Mouse (Mus musculus) granulocyte monocyte progenitor cell, adult 5-6 weeks (primary cell): ENCODE data around the gene Ceacam3. TPM values are rescaled to one million over a fixed set of nuclear protein-coding genes. Genes with fewer than 3 reads are reported as not detected.
"Not testable (repeated sequence)": the region's sequence is repeated elsewhere in the genome, so short reads cannot be mapped to it uniquely, and the experiment has no call there.

Experiments
- ATAC-seq: replicated peaks from 2 replicates; pipeline ENCODE4 v1.8.0; 2016; ENCODE audit warnings: mild to moderate bottlenecking, moderate TSS enrichment, inconsistent platforms; ENCODE audit not compliant: poor library complexity, severe bottlenecking
- total RNA-seq, 2 experiments: library from RNA; stranded (forward) in 1 of 2; stranded (reverse) in 1 of 2; fragments of 200-712, 200-1000 nt in 1 of 2; fragments of >200 nt in 1 of 2; fragmentation: Nextera tagmentation in 1 of 2; gene quantifications; 2 replicates each; pipeline ENCODE4 v1.2.3; 2014 to 2017

Ceacam3 gene
- total RNA-seq (2014; fragmentation: Nextera tagmentation) (not detected in 2 replicates), total RNA-seq (2017) (not detected in 2 replicates)

DNA sequence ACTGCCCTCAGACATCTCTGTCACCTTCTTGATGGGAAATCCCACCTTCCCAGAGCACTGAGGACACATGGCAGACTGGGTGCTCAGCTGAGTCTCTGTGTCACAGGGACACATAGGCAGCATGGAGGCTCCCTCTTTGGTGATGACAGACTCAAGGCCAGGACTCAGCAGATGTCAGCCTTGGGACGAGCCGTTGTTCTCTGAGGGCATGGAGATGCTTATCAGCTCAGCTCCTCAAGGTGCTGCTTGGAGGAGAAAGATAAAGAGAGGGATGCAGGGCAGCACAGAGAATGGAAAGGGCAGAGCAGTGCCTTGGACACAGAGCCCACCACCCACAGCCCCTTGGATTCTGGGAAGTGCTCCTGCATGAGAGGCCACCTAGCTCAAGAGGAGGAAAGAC is at the start of gene Ceacam3:
TSS of gene Ceacam3 (plus strand) at position 352 of the 400 bp plus-strand sequence.
- ATAC-seq: no peak

DNA sequence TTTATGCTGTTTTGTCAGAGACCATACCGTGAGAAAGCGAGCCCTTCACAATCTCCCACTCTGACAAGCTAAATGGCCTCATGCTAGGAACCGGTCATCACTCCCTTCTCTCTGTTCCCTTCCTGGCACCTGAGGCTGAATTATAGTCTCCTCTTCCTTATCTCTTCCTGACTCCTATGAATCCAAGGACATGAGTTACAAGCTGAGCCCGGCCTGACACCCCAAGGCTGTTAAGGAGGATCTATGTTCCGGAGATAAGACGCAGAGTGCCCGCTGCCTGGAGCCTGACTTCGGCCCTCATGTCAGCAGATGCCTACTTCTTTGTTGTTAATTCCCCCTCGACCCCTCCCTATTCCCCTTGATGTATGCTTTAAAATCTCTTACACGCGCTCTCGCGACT is 48.5 kb upstream of the Ceacam3 start:
- ATAC-seq: not testable (repeated sequence)

DNA sequence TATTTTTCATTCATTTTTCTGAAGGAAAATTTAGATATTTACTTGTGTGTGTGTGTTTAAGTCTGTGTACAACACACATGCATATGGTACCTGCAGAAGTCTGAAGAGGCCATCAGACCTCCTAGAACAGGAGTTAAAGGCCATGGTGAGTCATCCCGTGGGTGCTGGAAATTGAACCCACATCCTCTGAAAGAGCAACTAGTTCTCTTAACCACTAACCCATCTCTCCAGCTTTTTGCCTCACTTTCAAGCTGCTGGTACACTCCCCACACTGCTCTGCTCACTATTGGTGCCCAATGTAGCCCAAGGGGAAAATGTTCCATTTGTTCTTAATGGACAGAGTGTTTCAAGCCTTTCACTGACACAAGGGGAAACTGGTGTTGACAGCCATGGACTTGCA is 14.8 kb upstream of the Ceacam3 start:
- ATAC-seq: no peak

DNA sequence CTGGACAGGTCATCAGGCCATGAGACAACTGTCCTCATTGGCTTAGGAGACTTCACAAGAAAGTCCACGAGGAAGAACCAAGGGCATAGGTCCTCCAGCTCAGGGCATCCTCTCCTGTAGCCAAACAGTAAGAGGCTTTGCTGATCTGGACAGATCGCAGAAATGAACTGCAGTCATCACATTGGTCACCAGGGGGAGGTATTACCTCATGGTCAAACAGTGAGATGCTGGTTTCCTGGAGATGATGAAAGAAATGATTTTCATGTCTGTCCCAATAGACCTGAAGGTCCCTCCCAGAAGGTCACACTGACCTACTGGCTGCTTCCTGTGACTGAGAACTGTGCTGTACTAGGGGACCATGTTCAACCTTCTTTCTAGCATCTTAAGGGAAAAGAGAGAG is 5.6 kb downstream of the Ceacam3 start:
- ATAC-seq: peak; percentile 74

DNA sequence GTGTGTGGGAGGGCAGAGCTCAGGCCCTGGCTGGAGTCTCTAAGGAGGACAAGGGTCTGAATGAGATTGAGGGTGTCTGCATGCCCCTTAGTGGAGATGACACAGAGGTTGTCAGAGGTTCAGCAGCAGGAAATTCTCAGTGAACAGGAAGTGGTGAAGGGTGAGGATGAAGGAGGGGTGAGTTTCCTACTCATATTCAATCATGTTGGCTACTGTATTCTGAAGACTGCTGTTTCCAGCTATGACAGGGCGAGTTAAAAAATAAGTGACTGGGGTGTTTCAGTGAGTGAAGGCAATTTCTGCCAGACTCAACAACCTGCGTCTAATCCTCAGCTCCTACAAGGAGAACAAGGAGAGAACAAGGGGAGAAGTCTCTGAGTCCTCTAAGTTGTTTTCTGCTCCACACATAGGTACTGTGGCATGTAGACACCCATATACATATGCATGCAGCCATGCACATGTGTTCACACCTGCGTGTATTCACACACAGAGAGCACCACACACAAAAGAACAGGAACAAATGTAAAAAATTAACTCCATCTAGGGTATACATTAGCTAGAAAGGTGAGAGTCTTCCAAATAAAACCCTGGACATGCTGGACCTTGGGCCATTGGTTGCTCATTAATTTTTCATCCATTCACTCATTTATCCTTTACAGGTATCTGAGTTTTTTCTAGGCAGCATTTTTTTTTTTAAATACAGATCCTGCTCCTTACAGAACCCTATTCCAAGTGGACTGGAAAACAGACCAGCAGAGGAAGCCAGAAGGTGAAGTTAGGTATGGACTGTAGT is 7.0 kb downstream of the Ceacam3 start:
- ATAC-seq: no peak

DNA sequence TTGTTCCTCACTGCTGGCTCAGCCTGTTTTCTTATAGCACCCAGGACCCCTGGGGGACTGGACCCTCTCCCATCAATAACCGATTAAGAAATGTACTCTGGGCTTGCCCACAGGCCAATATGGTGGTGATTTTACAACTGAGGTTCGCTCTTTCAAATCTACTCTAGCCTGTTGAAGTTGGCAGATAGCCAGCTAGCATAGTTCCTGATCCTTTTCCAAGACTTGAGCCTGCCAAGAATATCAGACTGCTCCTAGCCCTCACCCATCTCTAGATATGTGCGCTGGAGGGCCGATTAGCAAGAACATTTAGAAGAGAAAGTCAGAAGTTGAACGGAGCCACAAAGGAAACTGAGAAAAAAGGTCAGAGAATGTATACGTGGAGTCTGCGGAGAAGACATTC is 8.9 kb downstream of the Ceacam3 start:
- no peak for ATAC-seq

DNA sequence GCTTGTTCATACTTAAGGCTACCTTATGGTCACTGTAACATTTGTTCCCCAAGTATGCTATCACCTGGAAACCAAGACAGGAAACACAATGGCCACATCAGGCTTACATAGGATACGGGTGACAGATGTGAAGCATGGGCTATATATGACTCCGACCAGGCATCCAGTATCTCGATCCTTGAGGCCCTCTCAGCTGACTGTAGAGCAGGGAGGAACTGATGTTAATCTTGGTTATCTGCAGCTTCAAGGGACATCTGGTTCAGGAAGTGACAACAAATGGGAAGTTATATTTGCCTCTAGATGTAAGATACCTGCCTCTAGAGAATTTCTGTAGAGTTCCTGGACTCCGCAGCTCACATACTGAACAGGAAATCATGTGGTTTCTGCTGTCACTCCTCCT is 21.7 kb downstream of the Ceacam3 start:
- no peak for ATAC-seq

DNA sequence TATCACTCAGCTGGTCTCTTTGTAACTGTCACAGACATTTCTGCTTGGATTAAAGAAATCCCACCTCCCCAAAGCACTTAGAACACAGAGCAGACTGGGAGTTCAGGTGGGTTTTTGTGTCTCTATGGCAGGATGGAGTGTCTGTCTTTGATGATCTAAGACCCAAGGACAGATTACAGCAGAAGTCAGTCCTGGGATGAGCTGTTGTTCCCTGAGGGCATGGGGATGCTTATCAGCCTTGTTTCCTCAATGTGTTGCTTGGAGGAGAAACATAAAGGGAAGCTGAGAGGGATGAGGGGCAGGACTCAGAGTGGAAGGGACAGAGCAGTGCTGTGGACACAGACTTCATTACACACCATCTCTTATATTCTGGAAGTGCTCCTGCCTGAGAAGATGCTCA is 53.1 kb downstream of the Ceacam3 start, which contains the start of gene Psg29:
TSS of gene Psg29 (plus strand) at position 301 of the 400 bp plus-strand sequence.
- ATAC-seq: no peak

DNA sequence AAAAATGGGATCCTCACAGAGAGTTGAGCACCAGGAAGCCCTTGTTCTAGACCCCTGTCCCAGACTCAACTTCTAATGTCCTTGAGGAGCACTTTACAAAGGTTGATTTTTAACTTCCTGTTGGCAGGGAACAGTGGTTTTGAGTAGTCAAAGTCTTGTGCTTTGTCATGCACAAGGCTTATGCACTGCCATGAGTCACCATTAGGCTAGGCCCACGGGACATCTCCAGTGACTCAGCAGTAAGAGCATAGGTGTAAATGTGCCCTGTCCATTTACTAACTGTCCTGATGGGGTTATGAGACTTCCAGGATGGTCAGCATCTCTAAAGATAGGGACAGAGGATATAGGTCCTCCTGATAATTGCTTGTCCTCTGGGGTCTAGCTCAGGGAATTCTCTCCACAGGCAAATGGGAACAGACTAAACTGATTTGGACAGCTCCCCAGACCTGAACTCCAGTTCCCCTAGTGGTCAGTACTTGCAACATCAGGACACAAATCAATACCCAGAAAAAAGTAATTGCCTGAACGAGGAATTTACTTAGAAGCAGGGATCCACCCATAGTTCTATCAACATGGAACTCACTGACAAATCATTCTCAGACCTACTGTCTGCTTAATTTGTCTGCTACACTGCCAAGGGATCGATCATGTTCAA is 55.6 kb downstream of the Ceacam3 start:
- no peak for ATAC-seq

Other genes starting within 250 kb of the Ceacam3 start
- 1.1 and 1.2 TPM in 2 replicates for gene Ptgir, start 243.8 kb upstream of the Ceacam3 start, total RNA-seq (2014; fragmentation: Nextera tagmentation)
- 2.2 and 2.6 TPM in 2 replicates for gene Ptgir, start 243.8 kb upstream of the Ceacam3 start, total RNA-seq (2017)
- 188 and 246 TPM in 2 replicates for gene Calm3, start 226.2 kb upstream of the Ceacam3 start, total RNA-seq (2014; fragmentation: Nextera tagmentation)
- 463 and 465 TPM in 2 replicates for gene Calm3, start 226.2 kb upstream of the Ceacam3 start, total RNA-seq (2017)
- gene Pnmal2, start 205.6 kb upstream of the Ceacam3 start, total RNA-seq (2014; fragmentation: Nextera tagmentation): not detected in 2 replicates
- gene Pnmal2, start 205.6 kb upstream of the Ceacam3 start, total RNA-seq (2017): 0.04 TPM in 1 of 2 replicates, not detected in the other
- not detected in 2 replicates for gene Pnmal1, start 190.6 kb upstream of the Ceacam3 start, total RNA-seq (2014; fragmentation: Nextera tagmentation)
- not detected in 2 replicates for gene Pnmal1, start 190.6 kb upstream of the Ceacam3 start, total RNA-seq (2017)
- gene Gm42372, start 167.2 kb upstream of the Ceacam3 start, total RNA-seq (2014; fragmentation: Nextera tagmentation): 0.09 TPM in 1 of 2 replicates, not detected in the other
- 0.04 TPM in 1 of 2 replicates, not detected in the other for gene Gm42372, start 167.2 kb upstream of the Ceacam3 start, total RNA-seq (2017)
- 4.6 and 4.9 TPM in 2 replicates for gene Ccdc8, start 157.6 kb upstream of the Ceacam3 start, total RNA-seq (2014; fragmentation: Nextera tagmentation)
- gene Ccdc8, start 157.6 kb upstream of the Ceacam3 start, total RNA-seq (2017): 4.8 and 6.5 TPM in 2 replicates
- gene Ppp5c, start 122.4 kb upstream of the Ceacam3 start, total RNA-seq (2014; fragmentation: Nextera tagmentation): 96.2 and 123 TPM in 2 replicates
- gene Ppp5c, start 122.4 kb upstream of the Ceacam3 start, total RNA-seq (2017): 81.0 and 89.8 TPM in 2 replicates
- gene Hif3a, start 87.9 kb upstream of the Ceacam3 start, total RNA-seq (2014; fragmentation: Nextera tagmentation): 0.04 and 1.1 TPM in 2 replicates
- 0.05 and 0.47 TPM in 2 replicates for gene Hif3a, start 87.9 kb upstream of the Ceacam3 start, total RNA-seq (2017)
- gene Psg16, start 76.2 kb upstream of the Ceacam3 start, total RNA-seq (2014; fragmentation: Nextera tagmentation): 0.15 and 0.49 TPM in 2 replicates
- gene Psg16, start 76.2 kb upstream of the Ceacam3 start, total RNA-seq (2017): 0.22 and 0.41 TPM in 2 replicates
- gene Psg29, start 53.2 kb downstream of the Ceacam3 start, total RNA-seq (2014; fragmentation: Nextera tagmentation): not detected in 2 replicates
- gene Psg29, start 53.2 kb downstream of the Ceacam3 start, total RNA-seq (2017): not detected in 2 replicates